Comparison of ENCODE assay signal across 24 mouse cellular contexts in the genomic region with DNA sequence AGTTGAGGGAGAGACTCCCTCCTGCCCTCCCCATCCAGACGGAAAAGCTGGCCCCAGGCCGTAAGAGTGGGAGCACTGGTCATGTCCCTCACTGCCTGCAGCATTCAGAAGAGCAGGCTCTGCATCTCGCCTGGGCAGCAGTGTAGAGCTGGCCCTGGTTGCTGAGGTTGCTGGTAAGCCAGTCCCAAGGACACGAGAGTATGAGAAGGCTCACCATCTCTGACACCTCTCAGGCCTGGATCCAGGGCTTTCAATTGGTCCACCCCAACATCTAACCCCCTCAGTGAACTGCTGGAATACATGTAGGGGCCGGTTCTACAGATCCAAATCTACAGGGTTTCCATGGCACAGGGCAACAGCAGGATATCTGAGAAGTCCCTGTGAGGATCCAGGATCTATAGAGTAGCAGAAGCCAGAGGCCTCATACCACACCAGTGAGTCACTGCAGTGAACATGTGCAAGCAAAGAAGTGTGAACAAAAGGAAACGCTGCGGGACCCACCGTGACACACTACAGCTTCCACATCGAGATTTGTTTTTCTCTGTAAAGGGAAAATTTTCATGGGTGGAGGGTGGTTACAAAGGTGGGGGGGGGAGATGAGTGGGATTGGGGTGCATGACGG. TPM values are rescaled to one million over a fixed set of nuclear protein-coding genes. Genes with fewer than 3 reads are reported as not detected.
DNase-seq lines count a peak whose midpoint lies in the region; ATAC-seq and TF ChIP-seq lines count a peak whose summit lies in the region.
"Had no signal": no experiment of that assay in that cellular context is flagged by ENCODE, and none has a peak within 500 bp of the region (broad histone marks: within the 10 kb centered on the region; RNA-seq: fewer than 3 reads in every experiment).

No protein-coding gene starts in this region.

- no peak overlapping the region for H3K27ac ChIP-seq in embryonic facial prominence, embryonic 14.5 days (replicated peaks; ENCODE audit: low read depth, low read length)
- no peak overlapping the region for H3K27ac ChIP-seq in embryonic facial prominence, embryonic 10.5 days (replicated peaks)
- H3K27ac ChIP-seq in intestine, embryonic 15.5 days: no peak overlapping the region
- no peak overlapping the region for H3K27ac ChIP-seq in intestine, postnatal 0 days (ENCODE audit: low read depth, low read length)
- H3K27ac ChIP-seq in layer of hippocampus, adult 2 months: no peak overlapping the region
- H3K27ac ChIP-seq: heart, embryonic 13.5 days; hindbrain, embryonic 14.5 days; limb, embryonic 12.5 days; liver, embryonic 12.5 days had no signal

- 62% methylated on average over 10 of the region's 10 CpGs for WGBS in embryonic facial prominence, embryonic 14.5 days
- WGBS in embryonic facial prominence, embryonic 10.5 days: 81% methylated on average over 10 of the region's 10 CpGs
- WGBS in intestine, embryonic 15.5 days: 70% methylated on average over 10 of the region's 10 CpGs
- 73% methylated on average over 10 of the region's 10 CpGs for WGBS in intestine, postnatal 0 days

- no peaks in the 10 kb centered on the region for H3K36me3 ChIP-seq in embryonic facial prominence, embryonic 14.5 days (ENCODE audit: control insufficient read depth, insufficient read depth, low read length)
- H3K36me3 ChIP-seq in embryonic facial prominence, embryonic 10.5 days (replicated peaks): no peaks in the 10 kb centered on the region
- H3K36me3 ChIP-seq in intestine, embryonic 15.5 days: no peaks in the 10 kb centered on the region
- no peaks in the 10 kb centered on the region for H3K36me3 ChIP-seq in intestine, postnatal 0 days (ENCODE audit: control insufficient read depth, insufficient read depth)
- H3K36me3 ChIP-seq: G1E; heart, embryonic 13.5 days; limb, embryonic 12.5 days; liver, embryonic 12.5 days had no signal

- H3K9ac ChIP-seq in embryonic facial prominence, embryonic 14.5 days (ENCODE audit: low read depth, low read length): no peak overlapping the region
- H3K9ac ChIP-seq in intestine, embryonic 15.5 days: no peak overlapping the region
- no peak overlapping the region for H3K9ac ChIP-seq in intestine, postnatal 0 days (ENCODE audit: low read depth, low read length)
- H3K9ac ChIP-seq: heart, embryonic 13.5 days; hindbrain, embryonic 14.5 days; limb, embryonic 12.5 days; liver, embryonic 12.5 days had no signal

- H3K9me3 ChIP-seq in embryonic facial prominence, embryonic 14.5 days (ENCODE audit: control insufficient read depth, low read length): no peaks in the 10 kb centered on the region
- no peaks in the 10 kb centered on the region for H3K9me3 ChIP-seq in embryonic facial prominence, embryonic 10.5 days
- H3K9me3 ChIP-seq in intestine, embryonic 15.5 days: no peaks in the 10 kb centered on the region
- H3K9me3 ChIP-seq in intestine, postnatal 0 days (ENCODE audit: control insufficient read depth): no peaks in the 10 kb centered on the region
- H3K9me3 ChIP-seq: G1E; heart, embryonic 13.5 days; limb, embryonic 12.5 days; liver, embryonic 12.5 days had no signal

- peak; percentile 38; the same call in 1 of the 2 replicates for ATAC-seq in embryonic facial prominence, embryonic 14.5 days (ENCODE audit: low read depth)
- 0 out of 2 replicates have a peak, but pooled peaks have one; percentile 5 for ATAC-seq in intestine, embryonic 15.5 days
- ATAC-seq in intestine, postnatal 0 days: no peak
- ATAC-seq: inflammation-experienced regulatory T-cells, adult 6 months; liver, embryonic 12.5 days had no signal

- H3K4me1 ChIP-seq in embryonic facial prominence, embryonic 14.5 days (ENCODE audit: control insufficient read depth, insufficient read depth, low read length): peaks cover 4% of the 10 kb centered on the region; the same call in 1 of the 2 replicates
- H3K4me1 ChIP-seq in embryonic facial prominence, embryonic 10.5 days: peaks cover 17% of the 10 kb centered on the region
- no peaks in the 10 kb centered on the region for H3K4me1 ChIP-seq in intestine, embryonic 15.5 days (replicated peaks)
- no peaks in the 10 kb centered on the region; the same call in 1 of the 2 replicates for H3K4me1 ChIP-seq in intestine, postnatal 0 days (replicated peaks; ENCODE audit: control insufficient read depth, insufficient read depth, low read length)

- H3K27me3 ChIP-seq in embryonic facial prominence, embryonic 14.5 days (replicated peaks; ENCODE audit: control insufficient read depth, insufficient read depth, low read length): no peaks in the 10 kb centered on the region
- peaks cover 12% of the 10 kb centered on the region for H3K27me3 ChIP-seq in embryonic facial prominence, embryonic 10.5 days (replicated peaks; ENCODE audit: low read depth, poor library complexity, severe bottlenecking)
- no peaks in the 10 kb centered on the region for H3K27me3 ChIP-seq in intestine, embryonic 15.5 days (replicated peaks)
- no peaks in the 10 kb centered on the region for H3K27me3 ChIP-seq in intestine, postnatal 0 days (replicated peaks; ENCODE audit: control insufficient read depth, insufficient read depth, low read length)

- H3K4me2 ChIP-seq in embryonic facial prominence, embryonic 14.5 days (ENCODE audit: low read depth, low read length): no peak overlapping the region
- no peak overlapping the region for H3K4me2 ChIP-seq in intestine, embryonic 15.5 days (replicated peaks)
- no peak overlapping the region for H3K4me2 ChIP-seq in intestine, postnatal 0 days (replicated peaks; ENCODE audit: low read depth)
- H3K4me2 ChIP-seq: heart, embryonic 13.5 days; hindbrain, embryonic 14.5 days; limb, embryonic 12.5 days; liver, embryonic 12.5 days had no signal

- no peak for TF ChIP-seq CTCF in intestine, postnatal 0 days (IDR thresholded peaks at IDR 0.05; ENCODE audit: low read depth)
- TF ChIP-seq CTCF in layer of hippocampus, adult 2 months (conservative IDR thresholded peaks at IDR 0.05): no peak

- peak; percentile 49 for DNase-seq in embryonic facial prominence, embryonic 14.5 days (ENCODE audit: low spot score)
- DNase-seq in embryonic facial prominence, embryonic 10.5 days (ENCODE audit: low spot score): no peak
- peak; percentile 29 for DNase-seq in urinary bladder, postnatal 25 days (ENCODE audit: low spot score)
- no peak for DNase-seq in urinary bladder, postnatal 4 days (ENCODE audit: low spot score in 2 of 2)
- no peak for DNase-seq in B cell, adult 2 months
- DNase-seq in layer of hippocampus, adult 2 months (ENCODE audit: low spot score in 2 of 2): no peak
- DNase-seq: adrenal gland, postnatal 36 days; cerebellum, adult 9-10 months; gastrocnemius, postnatal 25 days; heart, postnatal 4 days; kidney, adult 8-10 months; kidney, postnatal 14 days; layer of hippocampus, postnatal 36 days; lung, adult 18-20 months; lung, postnatal 4 days; thymus, postnatal 36 days had no signal

- no peak overlapping the region for H3K4me3 ChIP-seq in embryonic facial prominence, embryonic 14.5 days (ENCODE audit: low read depth, low read length)
- H3K4me3 ChIP-seq in embryonic facial prominence, embryonic 10.5 days: no peak overlapping the region
- no peak overlapping the region for H3K4me3 ChIP-seq in intestine, embryonic 15.5 days (replicated peaks)
- no peak overlapping the region for H3K4me3 ChIP-seq in intestine, postnatal 0 days (ENCODE audit: low read depth, low read length)
- no peak overlapping the region for H3K4me3 ChIP-seq in layer of hippocampus, adult 2 months
- H3K4me3 ChIP-seq: heart, embryonic 13.5 days; limb, embryonic 12.5 days; liver, embryonic 12.5 days had no signal

RNA-seq across cellular contexts. Expression of gene Tbc1d1, which starts 9.6 kb away (rescaled TPM):
- polyA plus RNA-seq in embryonic facial prominence, embryonic 14.5 days (2014; fragmentation: Nextera tagmentation; extraction: Ambion mirVana): 19.1 and 21.5 TPM in 2 replicates
- 32.9 TPM in 2 replicates for polyA plus RNA-seq in embryonic facial prominence, embryonic 10.5 days (2016; fragmentation: Nextera tagmentation; extraction: Ambion mirVana)
- 32.1 and 32.3 TPM in 2 replicates for polyA plus RNA-seq in intestine, embryonic 15.5 days (2015; fragmentation: Nextera tagmentation; extraction: Ambion mirVana)
- polyA plus RNA-seq in intestine, postnatal 0 days (2015; fragmentation: Nextera tagmentation; extraction: Ambion mirVana): 59.4 and 64.3 TPM in 2 replicates
- 10 to 100 TPM; 26.6 to 33.2 TPM for total RNA-seq in layer of hippocampus, adult 2 months (2021)

RNA-seq across cellular contexts. Expression of gene Pgm2, which starts 53.7 kb away (rescaled TPM):
- polyA plus RNA-seq in embryonic facial prominence, embryonic 14.5 days (2014; fragmentation: Nextera tagmentation; extraction: Ambion mirVana): 24.5 and 28.9 TPM in 2 replicates
- 26.3 and 27.0 TPM in 2 replicates for polyA plus RNA-seq in embryonic facial prominence, embryonic 10.5 days (2016; fragmentation: Nextera tagmentation; extraction: Ambion mirVana)
- 35.4 and 39.7 TPM in 2 replicates for polyA plus RNA-seq in intestine, embryonic 15.5 days (2015; fragmentation: Nextera tagmentation; extraction: Ambion mirVana)
- 30.1 and 36.3 TPM in 2 replicates for polyA plus RNA-seq in intestine, postnatal 0 days (2015; fragmentation: Nextera tagmentation; extraction: Ambion mirVana)
- 10 to 100 TPM; 10.6 to 11.7 TPM for total RNA-seq in layer of hippocampus, adult 2 months (2021)

Comparison
In these comparisons a context has a peak if more than half of its experiments do, and no peak if none do; other contexts are left out.
1. DNase-seq: peak in embryonic facial prominence, embryonic 14.5 days (single experiment) and urinary bladder, postnatal 25 days (single experiment); none in embryonic facial prominence, embryonic 10.5 days (single experiment), urinary bladder, postnatal 4 days (0 of 2), B cell, adult 2 months (0 of 2) and layer of hippocampus, adult 2 months (0 of 2).